Comparison of ENCODE assay signal across 18 mouse cellular contexts in genomic region chr3:133411768-133412167, GRCm38 (mm10).
A peak's percentile ranks its signal among the peaks of the same experiment; 100 is the strongest.
DNase-seq lines count a peak whose midpoint lies in the region; ATAC-seq and TF ChIP-seq lines count a peak whose summit lies in the region.
"Had no signal": no experiment of that assay in that cellular context is flagged by ENCODE, and none has a peak within 500 bp of the region (broad histone marks: within the 10 kb centered on the region; RNA-seq: fewer than 3 reads in every experiment).

No protein-coding gene starts in this region.

- peak; percentile 58 for DNase-seq in CD4-positive helper T cell, adult 2 months (ENCODE audit: low read depth, low spot score)
- DNase-seq in CD4-positive, CD25-positive, alpha-beta regulatory T cell, adult 2 months (ENCODE audit: low read depth, low spot score), result peak; percentile 16
- DNase-seq in thymus, postnatal 14 days, result peak; percentile 20
- no peak for DNase-seq in kidney, adult 11 months
- DNase-seq in forebrain, postnatal 0 days, result no peak
- DNase-seq in adrenal gland, adult 18-20 months (ENCODE audit: low spot score in 2 of 2), result no peak
- DNase-seq: adrenal gland, adult 2 months; adrenal gland, postnatal 25 days; cerebellum, adult 2 months; gastrocnemius, postnatal 14 days; heart, postnatal 36 days; kidney, adult 18-20 months had no signal

- H3K27me3 ChIP-seq in forebrain, postnatal 0 days (ENCODE audit: insufficient read depth, low read length), result no peaks in the 10 kb centered on the region
- H3K27me3 ChIP-seq: embryonic facial prominence, embryonic 12.5 days; forebrain, embryonic 12.5 days; heart, embryonic 12.5 days; hindbrain, embryonic 15.5 days had no signal

- H3K4me2 ChIP-seq in forebrain, postnatal 0 days (ENCODE audit: low read depth), result no peak overlapping the region
- H3K4me2 ChIP-seq: embryonic facial prominence, embryonic 12.5 days; forebrain, embryonic 12.5 days; heart, embryonic 12.5 days; hindbrain, embryonic 15.5 days had no signal

- no peak overlapping the region for H3K9ac ChIP-seq in forebrain, postnatal 0 days
- H3K9ac ChIP-seq: embryonic facial prominence, embryonic 12.5 days; forebrain, embryonic 12.5 days; heart, embryonic 12.5 days; hindbrain, embryonic 15.5 days had no signal

- 86% methylated on average over 8 of the region's 8 CpGs for WGBS in forebrain, postnatal 0 days

- H3K4me1 ChIP-seq in forebrain, postnatal 0 days (ENCODE audit: insufficient read depth), result no peaks in the 10 kb centered on the region
- H3K4me1 ChIP-seq: embryonic facial prominence, embryonic 12.5 days; forebrain, embryonic 12.5 days; heart, embryonic 12.5 days; hindbrain, embryonic 15.5 days had no signal

- H3K9me3 ChIP-seq in forebrain, postnatal 0 days (ENCODE audit: low read length), result no peaks in the 10 kb centered on the region
- H3K9me3 ChIP-seq: embryonic facial prominence, embryonic 12.5 days; forebrain, embryonic 12.5 days; heart, embryonic 12.5 days; hindbrain, embryonic 15.5 days had no signal

- H3K36me3 ChIP-seq in forebrain, postnatal 0 days (ENCODE audit: insufficient read depth), result no peaks in the 10 kb centered on the region
- H3K36me3 ChIP-seq: embryonic facial prominence, embryonic 12.5 days; forebrain, embryonic 12.5 days; heart, embryonic 12.5 days; hindbrain, embryonic 15.5 days had no signal

- no peak overlapping the region for H3K4me3 ChIP-seq in forebrain, postnatal 0 days (ENCODE audit: low read depth, low read length)
- H3K4me3 ChIP-seq: embryonic facial prominence, embryonic 12.5 days; forebrain, embryonic 12.5 days; heart, embryonic 12.5 days; hindbrain, embryonic 15.5 days had no signal

- no peak overlapping the region for H3K27ac ChIP-seq in forebrain, postnatal 0 days (ENCODE audit: low read depth, low read length)
- H3K27ac ChIP-seq: embryonic facial prominence, embryonic 12.5 days; forebrain, embryonic 12.5 days; hindbrain, embryonic 15.5 days had no signal

- peak; percentile 82 for ATAC-seq in activated CD4-positive, CD25-positive, alpha-beta regulatory T cell, adult 4 months
- no peak for ATAC-seq in forebrain, postnatal 0 days
- ATAC-seq: forebrain, embryonic 16.5 days had no signal

- TF ChIP-seq CTCF in forebrain, postnatal 0 days (IDR thresholded peaks at IDR 0.05; ENCODE audit: low read depth), result no peak

Comparison
In these comparisons a context has a peak if more than half of its experiments do, and no peak if none do; other contexts are left out.
1. DNase-seq: peak in CD4-positive helper T cell, adult 2 months (single experiment), CD4-positive, CD25-positive, alpha-beta regulatory T cell, adult 2 months (single experiment) and thymus, postnatal 14 days (single experiment); none in kidney, adult 11 months (single experiment), forebrain, postnatal 0 days (single experiment) and adrenal gland, adult 18-20 months (0 of 2).